Mouse (Mus musculus) left cerebral cortex, adult 2 months (tissue): ENCODE results near the gene Grap. TPM values are rescaled to one million over a fixed set of nuclear protein-coding genes. Genes with fewer than 3 reads are reported as not detected.

Source experiments
- DNase-seq, 2 experiments: peaks; one replicate each; pipeline ENCODE4 v3.0.0; 2021 to 2022; ENCODE audit warnings: low spot score in 2 of 2, mixed read lengths in 1 of 2; ENCODE audit errors: extremely low spot score in 1 of 2
- H3K27ac ChIP-seq: fragments of 200-600 bp; 2 replicates; pipeline ENCODE4 v1.8.1; 2022
- H3K4me3 ChIP-seq: fragments of 200-600 bp; 2 replicates; pipeline ENCODE4 v1.8.1; 2022
- CTCF ChIP-seq: fragments of 200-600 bp; IDR thresholded peaks from 2 replicates; pipeline ENCODE4 v1.8.1; 2022; ENCODE audit warnings: antibody characterized with exemption, mild to moderate bottlenecking, moderate library complexity
- intact Hi-C: fragments of 180-260 bp; cut with DNase I; formaldehyde crosslinking; loops from one replicate; pipeline ENCODE4 v1.15.1; 2025
- total RNA-seq, 2 experiments: library from RNA; stranded (reverse); gene quantifications; 2 replicates each; pipeline ENCODE4 v1.2.3; 2021

Gene Grap
- total RNA-seq, 2 experiments from 2014 or later = 4.1 TPM

GRCm38 (mm10) chr11:61699933-61700332, 46.9 kb downstream of the Grap start:
- Histone ChIP-seq H3K4me3 (no peak overlapping the region), H3K27ac (no peak overlapping the region)
- no peak for TF ChIP-seq CTCF
- DNase-seq = no peak
- intact Hi-C loops = no loop called here

- intact Hi-C loops = no loop called here
- TF ChIP-seq CTCF = no peak
- DNase-seq = no peak
- Histone ChIP-seq H3K27ac (no peak overlapping the region), H3K4me3 (no peak overlapping the region)
Observed at GRCm38 (mm10) chr11:61701696-61702095, 48.6 kb downstream of the Grap start.

GRCm38 (mm10) chr11:61702494-61702893, 49.4 kb downstream of the Grap start:
- no peak for TF ChIP-seq CTCF
- DNase-seq = no peak
- Histone ChIP-seq H3K27ac (no peak overlapping the region), H3K4me3 (no peak overlapping the region)
- intact Hi-C loops = no loop called here

- intact Hi-C loops = no loop called here
- Histone ChIP-seq H3K27ac (no peak overlapping the region), H3K4me3 (no peak overlapping the region)
- DNase-seq = no peak
- TF ChIP-seq CTCF = no peak
Observed at GRCm38 (mm10) chr11:61705581-61705980, 52.5 kb downstream of the Grap start.

- no peak for TF ChIP-seq CTCF
- DNase-seq = no peak
- intact Hi-C loops = no loop called here
- Histone ChIP-seq H3K4me3 (no peak overlapping the region), H3K27ac (no peak overlapping the region)
Observed at GRCm38 (mm10) chr11:61706232-61706631, 53.2 kb downstream of the Grap start.

- DNase-seq = no peak
- no peak for TF ChIP-seq CTCF
- intact Hi-C loops = no loop called here
- no peak overlapping the region for H3K4me3 ChIP-seq
- H3K27ac ChIP-seq = no peak overlapping the region
Observed at GRCm38 (mm10) chr11:61708928-61709327, 55.9 kb downstream of the Grap start.

- H3K4me3 ChIP-seq = no peak overlapping the region
- no peak for TF ChIP-seq CTCF
- intact Hi-C loops = loop anchor here (1.0 to 5.0 kb wide), 3 partner anchors 87 to 296 kb away; no protein-coding TSS in a partner anchor
- H3K27ac ChIP-seq = no peak overlapping the region
- DNase-seq = no peak
Observed at GRCm38 (mm10) chr11:61713157-61713855, 60.2 kb downstream of the Grap start.

- intact Hi-C loops = loop anchor here (1.0 to 5.0 kb wide), 5 partner anchors 48 to 517 kb away; no protein-coding TSS in a partner anchor
- H3K4me3 ChIP-seq = no peak overlapping the region
- H3K27ac ChIP-seq = no peak overlapping the region
- peak; percentile 94 for TF ChIP-seq CTCF
- DNase-seq = peak; percentile 65 to 73
Observed at GRCm38 (mm10) chr11:61714346-61715117, 61.5 kb downstream of the Grap start.

- DNase-seq = no peak
- no peak for TF ChIP-seq CTCF
- intact Hi-C loops = loop anchor here (2.0 to 5.0 kb wide), 2 partner anchors 94 to 518 kb away; no protein-coding TSS in a partner anchor
Observed at GRCm38 (mm10) chr11:61715130-61715529, 62.1 kb downstream of the Grap start.

GRCm38 (mm10) chr11:61717990-61718389, 64.9 kb downstream of the Grap start:
- no peak for TF ChIP-seq CTCF
- intact Hi-C loops = loop anchor here (5.0 kb wide), 1 partner anchor 521 kb away; no protein-coding TSS in a partner anchor
- no peak for DNase-seq
- Histone ChIP-seq H3K27ac (no peak overlapping the region), H3K4me3 (no peak overlapping the region)

More at GRCm38 (mm10) chr11:61715130-61715529, 62.1 kb downstream of the Grap start:
- H3K27ac ChIP-seq = no peak overlapping the region
- H3K4me3 ChIP-seq = no peak overlapping the region

GRCm38 (mm10) chr11:61719387-61719786, 66.3 kb downstream of the Grap start:
- Histone ChIP-seq H3K27ac (no peak overlapping the region), H3K4me3 (no peak overlapping the region)
- intact Hi-C loops = loop anchor here (5.0 kb wide), 1 partner anchor 522 kb away; no protein-coding TSS in a partner anchor
- DNase-seq = no peak
- TF ChIP-seq CTCF = no peak

- intact Hi-C loops = loop anchor here (5.0 kb wide), 1 partner anchor 523 kb away; no protein-coding TSS in a partner anchor
- TF ChIP-seq CTCF = no peak
- DNase-seq = no peak
- H3K4me3 ChIP-seq = no peak overlapping the region
- H3K27ac ChIP-seq = no peak overlapping the region
Observed at GRCm38 (mm10) chr11:61719826-61720225, 66.8 kb downstream of the Grap start.
